Mouse (Mus musculus) heart, postnatal 0 days (tissue): ENCODE data around the gene Sox15. TPM values are rescaled to one million over a fixed set of nuclear protein-coding genes. Genes with fewer than 3 reads are reported as not detected.
"Not testable (repeated sequence)": the region's sequence is repeated elsewhere in the genome, so short reads cannot be mapped to it uniquely, and the experiment has no call there.

ENCODE experiments used
- ATAC-seq: fragments of 200-750 bp; cut with Nextera tagmentation; 2 replicates; pipeline ENCODE4 v1.8.0; 2017; ENCODE audit warnings: low read depth, moderate number of reproducible peaks, moderate library complexity; ENCODE audit not compliant: insufficient read depth
- DNase-seq: peaks from one replicate; pipeline ENCODE4 v3.0.0-alpha.2; 2016; ENCODE audit warnings: low spot score
- H3K27ac ChIP-seq: fragments of 300-500 bp; sonication (generic); 2 replicates; pipeline ENCODE4 v1.5.1; 2014; ENCODE audit warnings: low read depth, mild to moderate bottlenecking
- H3K27me3 ChIP-seq: fragments of 300-500 bp; sonication (generic); 2 replicates; pipeline ENCODE4 v1.6.1; 2014; ENCODE audit warnings: low read length, mixed read lengths; ENCODE audit not compliant: control insufficient read depth, insufficient read depth
- H3K36me3 ChIP-seq: fragments of 300-500 bp; sonication (generic); replicated peaks from 2 replicates; pipeline ENCODE4 v1.6.1; 2014; ENCODE audit warnings: low read length, mixed read lengths; ENCODE audit not compliant: control insufficient read depth, insufficient read depth
- H3K4me1 ChIP-seq: fragments of 300-500 bp; sonication (generic); 2 replicates; pipeline ENCODE4 v1.6.1; 2014; ENCODE audit warnings: antibody characterized with exemption; ENCODE audit not compliant: control insufficient read depth, insufficient read depth
- H3K4me2 ChIP-seq: fragments of 300-500 bp; sonication (generic); 2 replicates; pipeline ENCODE4 v1.6.1; 2014; ENCODE audit warnings: low read depth, mild to moderate bottlenecking, low read length, moderate library complexity
- H3K4me3 ChIP-seq: fragments of 300-500 bp; sonication (generic); 2 replicates; pipeline ENCODE4 v1.5.1; 2014; ENCODE audit warnings: low read depth, low read length
- H3K9ac ChIP-seq: fragments of 300-500 bp; sonication (generic); replicated peaks from 2 replicates; pipeline ENCODE4 v1.6.1; 2014; ENCODE audit warnings: low read depth, low read length, mixed read lengths
- H3K9me3 ChIP-seq: fragments of 300-500 bp; sonication (generic); replicated peaks from 2 replicates; pipeline ENCODE4 v1.6.1; 2016; ENCODE audit warnings: low read length; ENCODE audit not compliant: control insufficient read depth
- CTCF ChIP-seq: IDR thresholded peaks from 2 replicates; pipeline ENCODE4 v1.5.1; 2016; ENCODE audit warnings: antibody characterized with exemption, control low read depth, low read depth
- EP300 ChIP-seq: IDR thresholded peaks from 2 replicates; pipeline ENCODE4 v1.6.1; 2016; ENCODE audit warnings: antibody characterized with exemption, low read depth
- WGBS: fragments of 180-500 bp; shearing (Covaris S2); extraction: QIAGEN DNeasy Blood & Tissue Kit; methylation state at CpG from one replicate; pipeline ENCODE4 v1.1.7; 2014; 5-methylcytosine and 5-hydroxymethylcytosine counted together
- polyA plus RNA-seq: library from polyadenylated mRNA; unstranded; fragments of >200 nt; fragmentation: Nextera tagmentation; extraction: Ambion mirVana; gene quantifications from 2 replicates; pipeline ENCODE4 v1.2.1, GENCODE M21; 2015
- total RNA-seq: library from RNA; depleted of rRNA; stranded (reverse); fragments of >200 nt; gene quantifications from 2 replicates; pipeline ENCODE4 v1.2.3, GENCODE M21; 2014; ENCODE audit warnings: low replicate concordance

The Sox15 gene
- total and polyA plus RNA-seq, 2 experiments from 2014 or later = not detected

DNA sequence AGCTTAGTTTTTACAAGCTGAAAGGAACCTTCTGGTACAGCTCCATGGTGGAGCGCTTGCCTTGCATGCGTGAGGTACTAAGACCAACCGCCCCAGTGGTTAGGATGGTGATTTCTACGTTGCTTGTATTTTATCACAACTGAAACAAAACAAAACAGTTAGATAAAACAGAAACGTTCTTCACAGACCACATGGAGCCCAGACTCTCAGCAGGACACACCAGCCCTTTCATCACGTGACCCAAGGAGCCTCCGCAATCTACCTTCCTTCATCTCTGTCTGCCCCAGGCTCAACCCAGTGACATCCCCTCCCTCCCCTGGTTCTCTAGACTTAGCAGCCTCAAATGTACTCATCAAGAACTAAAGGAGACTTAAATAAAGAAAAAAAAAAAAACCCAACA is 45.7 kb upstream of the Sox15 start:
- WGBS = 59% methylated on average over 7 of the region's 7 CpGs
- Histone ChIP-seq H3K9me3 (no peaks in the 10 kb centered on the region), H3K4me2 (no peak overlapping the region), H3K27ac (no peak overlapping the region), H3K4me3 (no peak overlapping the region), H3K27me3 (no peaks in the 10 kb centered on the region), H3K9ac (no peak overlapping the region), H3K4me1 (peaks cover 20% of the 10 kb centered on the region), H3K36me3 (no peaks in the 10 kb centered on the region)
- ATAC-seq (no peak), DNase-seq (no peak)
- TF ChIP-seq CTCF (no peak), EP300 (no peak)

DNA sequence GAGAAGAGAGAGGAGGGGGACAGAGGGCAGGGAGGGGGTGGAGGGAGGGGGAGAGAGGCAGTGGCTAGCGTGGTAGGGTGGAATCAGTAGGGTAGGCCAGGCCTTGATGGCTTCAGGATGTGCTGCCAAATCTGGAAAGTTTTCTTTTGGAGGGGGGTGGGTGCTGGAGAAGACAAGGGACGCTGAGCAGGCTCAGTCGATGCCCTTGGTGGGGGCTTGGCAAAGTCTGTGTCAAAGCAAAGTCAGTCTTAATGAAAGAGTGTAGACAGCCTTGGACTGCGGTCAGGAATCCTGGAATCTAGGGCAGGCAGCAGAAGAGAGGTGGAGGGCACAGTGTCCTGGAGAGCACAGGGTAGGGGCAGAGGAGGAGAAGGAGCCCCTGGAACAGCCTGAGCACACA is 44.2 kb upstream of the Sox15 start:
- peaks cover 10% of the 10 kb centered on the region for H3K4me1 ChIP-seq
- H3K36me3 ChIP-seq = no peaks in the 10 kb centered on the region
- H3K9me3 ChIP-seq = no peaks in the 10 kb centered on the region
- H3K4me3 ChIP-seq = no peak overlapping the region
- 43% methylated on average over 4 of the region's 4 CpGs for WGBS
- no peak for ATAC-seq
- H3K4me2 ChIP-seq = no peak overlapping the region
- H3K27ac ChIP-seq = no peak overlapping the region
- no peak for TF ChIP-seq EP300
- no peak for TF ChIP-seq CTCF
- no peak for DNase-seq
- H3K9ac ChIP-seq = no peak overlapping the region
- H3K27me3 ChIP-seq = no peaks in the 10 kb centered on the region

DNA sequence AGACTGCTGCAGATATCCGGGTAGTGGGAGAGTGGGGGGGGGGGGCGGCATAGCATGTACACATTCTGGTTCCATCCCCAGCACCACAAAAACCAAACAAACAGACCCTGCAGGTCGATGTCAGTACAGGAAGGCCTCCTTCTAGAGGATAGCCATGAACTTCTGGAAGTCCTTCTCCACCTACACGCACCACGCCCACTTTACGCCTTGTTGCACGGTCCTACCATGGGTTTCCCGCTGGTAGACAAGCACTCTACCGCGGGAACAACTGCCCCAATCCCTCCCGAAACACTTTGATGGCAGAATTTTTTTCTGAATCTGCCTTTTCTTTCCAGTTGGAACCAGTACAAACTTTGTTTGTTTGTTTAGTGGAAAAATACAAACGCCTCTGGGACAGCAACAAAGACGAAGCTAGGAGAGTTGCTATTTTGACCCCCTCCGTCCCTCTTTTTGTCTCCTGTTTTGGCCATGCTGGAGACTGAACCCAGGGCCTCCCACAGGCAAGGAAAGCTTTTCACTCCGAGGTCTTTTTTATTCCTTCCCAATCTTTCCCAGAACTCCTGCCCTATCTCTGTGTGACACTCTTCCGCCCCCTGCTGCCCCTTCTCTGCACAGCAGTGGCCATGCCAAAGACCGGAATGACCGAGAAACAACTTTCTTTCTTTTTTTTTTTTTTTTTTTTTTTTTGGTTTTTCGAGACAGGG is 41.4 kb upstream of the Sox15 start:
- H3K27ac ChIP-seq = no peak overlapping the region
- 15% methylated on average over 18 of the region's 19 CpGs for WGBS
- ATAC-seq = peak; percentile 78

DNA sequence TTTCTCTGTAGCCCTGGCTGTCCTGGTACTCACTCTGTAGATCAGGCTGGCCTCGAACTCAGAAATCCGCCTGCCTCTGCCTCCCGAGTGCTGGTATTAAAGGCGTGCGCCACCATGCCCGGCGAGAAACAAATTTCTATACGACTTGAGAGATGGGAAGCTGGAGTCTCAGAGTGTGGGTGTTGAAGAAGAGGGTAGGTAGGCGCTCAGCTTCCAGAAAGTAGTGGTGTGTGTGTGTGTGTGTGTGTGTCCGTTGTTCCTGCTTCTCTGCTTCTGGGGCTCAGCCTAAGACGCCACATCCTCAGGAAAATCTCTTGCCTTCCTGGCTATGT is 40.9 kb upstream of the Sox15 start:
- H3K4me1 ChIP-seq, ATAC-seq, H3K9ac ChIP-seq, H3K4me3 ChIP-seq, H3K9me3 ChIP-seq, H3K36me3 ChIP-seq, DNase-seq, H3K27me3 ChIP-seq, H3K27ac ChIP-seq: not testable (repeated sequence)
- H3K4me2 ChIP-seq = 0 out of 2 replicates have a peak overlapping the region, but pooled peaks have one; percentile 44
- 36% methylated on average over 11 of the region's 11 CpGs for WGBS

More for the DNA sequence above, 41.4 kb upstream of the Sox15 start:
- peak overlapping the region; percentile 34; the same call in 1 of the 2 replicates for H3K9ac ChIP-seq
- peak overlapping the region; percentile 44 for H3K4me2 ChIP-seq
- peak; percentile 88 for DNase-seq
- H3K4me1 ChIP-seq = peaks cover 5% of the 10 kb centered on the region; the same call in 1 of the 2 replicates
- 0 out of 2 replicates have a peak overlapping the region, but pooled peaks have one; percentile 11 for H3K4me3 ChIP-seq
- no peaks in the 10 kb centered on the region for H3K36me3 ChIP-seq
- H3K27me3 ChIP-seq = no peaks in the 10 kb centered on the region
- TF ChIP-seq CTCF (peak; percentile 92), EP300 (no peak)
- H3K9me3 ChIP-seq = no peaks in the 10 kb centered on the region

DNA sequence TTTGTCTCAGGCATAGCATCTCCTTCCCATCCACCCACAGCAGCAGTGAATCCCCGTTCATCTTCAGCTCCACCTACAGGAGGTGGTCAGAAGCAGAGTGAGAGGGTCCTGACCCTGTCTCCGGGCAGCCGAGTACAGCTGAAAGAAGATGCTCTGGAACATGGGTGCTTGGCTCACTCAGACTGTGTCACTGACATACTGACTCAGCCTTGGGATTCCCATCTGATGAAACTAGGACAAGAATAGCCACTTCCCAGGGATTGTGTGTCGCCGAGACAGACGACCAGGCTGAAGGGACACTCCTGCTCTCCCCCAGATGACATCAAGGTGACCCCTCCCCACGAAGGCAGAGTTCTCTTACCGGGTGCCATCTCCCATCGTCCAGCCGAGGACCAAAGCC is 38.3 kb upstream of the Sox15 start:
- H3K9ac ChIP-seq = no peak overlapping the region
- WGBS = 39% methylated on average over 10 of the region's 10 CpGs
- no peak overlapping the region for H3K27ac ChIP-seq
- no peak for TF ChIP-seq CTCF
- TF ChIP-seq EP300 = no peak
- no peak for ATAC-seq
- DNase-seq = no peak
- H3K4me1 ChIP-seq = peaks cover 9% of the 10 kb centered on the region
- no peak overlapping the region for H3K4me3 ChIP-seq
- no peaks in the 10 kb centered on the region for H3K9me3 ChIP-seq
- H3K4me2 ChIP-seq = no peak overlapping the region
- H3K36me3 ChIP-seq = no peaks in the 10 kb centered on the region
- H3K27me3 ChIP-seq = no peaks in the 10 kb centered on the region

DNA sequence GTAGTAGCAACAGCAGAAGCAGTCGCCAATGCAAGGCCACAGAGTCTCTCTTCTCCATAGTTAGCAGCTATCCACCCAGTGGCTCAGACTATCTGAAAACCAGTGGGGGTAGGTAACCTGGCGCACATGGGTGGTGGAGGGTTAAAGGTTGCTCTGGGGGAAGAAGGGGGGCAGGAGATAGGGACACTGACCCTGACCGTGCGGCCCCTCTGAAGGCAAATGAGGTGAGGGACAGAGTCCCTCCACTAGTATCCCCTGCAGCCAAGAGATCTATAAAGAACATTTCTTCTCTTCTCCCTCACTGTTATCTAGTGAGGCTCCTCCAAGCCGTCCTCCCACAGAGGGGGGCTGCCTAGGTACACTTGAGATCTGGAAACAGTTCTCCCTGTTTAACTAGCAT is 37.3 kb upstream of the Sox15 start, which contains the start of gene Shbg:
Gene Shbg, minus strand, starts transcription at position 101 of the 400 bp plus-strand sequence.
- TF ChIP-seq CTCF (no peak), EP300 (no peak)
- H3K4me2 ChIP-seq = no peak within 1 kb of the TSS
- no peak within 1 kb of the TSS for H3K9ac ChIP-seq
- no peak within 1 kb of the TSS for H3K4me3 ChIP-seq
- 58% methylated on average over 5 of the region's 5 CpGs for WGBS
- no peak within 1 kb of the TSS for H3K27ac ChIP-seq
- DNase-seq = no peak
- H3K36me3 ChIP-seq = no peaks in the 10 kb centered on the region
- H3K27me3 ChIP-seq = no peaks in the 10 kb centered on the region
- no peaks in the 10 kb centered on the region for H3K9me3 ChIP-seq
- peaks cover 14% of the 10 kb centered on the region for H3K4me1 ChIP-seq
- no peak for ATAC-seq
